Mouse (Mus musculus): ENCODE results near the gene Mpdu1. TPM values are rescaled to one million over a fixed set of nuclear protein-coding genes. Genes with fewer than 3 reads are reported as not detected.

Mpdu1 gene
- 34.6 and 45.3 TPM in 2 replicates for polyA plus RNA-seq (2012)

DNA sequence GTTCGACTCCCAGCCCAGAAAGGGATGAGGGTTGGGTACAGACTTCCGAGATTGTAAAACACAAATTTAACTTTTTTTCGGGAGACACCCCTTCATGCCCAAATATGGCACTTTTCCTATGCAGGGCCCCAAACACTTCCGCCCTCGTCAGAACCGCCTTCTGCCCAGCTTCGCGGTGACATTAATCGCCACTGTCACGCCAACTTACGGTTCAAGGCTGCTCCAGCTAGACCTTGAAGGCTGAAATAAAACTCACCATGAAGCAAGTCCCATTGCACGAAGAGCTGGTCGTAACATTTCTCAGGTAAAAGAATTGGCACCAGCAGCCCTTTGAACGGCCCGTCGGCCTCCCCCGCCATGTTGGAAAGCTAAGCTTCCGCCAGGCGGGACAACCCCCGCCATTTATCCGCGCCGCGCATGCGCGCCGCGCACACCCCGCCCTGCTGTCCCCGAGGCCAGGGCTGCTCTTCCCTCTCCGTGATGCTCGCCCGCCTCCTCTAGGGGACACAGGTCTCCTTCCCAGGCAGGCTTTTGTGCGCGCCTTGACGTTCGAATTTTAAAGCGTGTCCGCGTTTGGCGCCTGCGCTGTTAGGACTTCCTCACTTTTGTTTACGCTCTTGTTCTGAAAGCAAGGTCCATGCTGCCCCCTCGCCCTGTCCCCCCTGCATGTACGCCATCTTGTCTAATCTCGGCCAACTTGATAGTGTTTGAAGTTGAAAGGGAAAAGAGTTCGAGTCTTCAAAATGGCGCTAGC lies at the start of gene Mpdu1:
TSS of gene Mpdu1 (minus strand) at position 430 of the 754 bp plus-strand sequence.

GRCm38 (mm10) chr11:69695361-69696181 lies 33.1 kb upstream of the Mpdu1 start, which contains the start of the genes Tnfsf12 and Tnfsfm13:
TSS of gene Tnfsf12 (minus strand) at chr11:69695849.
TSS of gene Tnfsfm13 (minus strand) at chr11:69696098.

DNA sequence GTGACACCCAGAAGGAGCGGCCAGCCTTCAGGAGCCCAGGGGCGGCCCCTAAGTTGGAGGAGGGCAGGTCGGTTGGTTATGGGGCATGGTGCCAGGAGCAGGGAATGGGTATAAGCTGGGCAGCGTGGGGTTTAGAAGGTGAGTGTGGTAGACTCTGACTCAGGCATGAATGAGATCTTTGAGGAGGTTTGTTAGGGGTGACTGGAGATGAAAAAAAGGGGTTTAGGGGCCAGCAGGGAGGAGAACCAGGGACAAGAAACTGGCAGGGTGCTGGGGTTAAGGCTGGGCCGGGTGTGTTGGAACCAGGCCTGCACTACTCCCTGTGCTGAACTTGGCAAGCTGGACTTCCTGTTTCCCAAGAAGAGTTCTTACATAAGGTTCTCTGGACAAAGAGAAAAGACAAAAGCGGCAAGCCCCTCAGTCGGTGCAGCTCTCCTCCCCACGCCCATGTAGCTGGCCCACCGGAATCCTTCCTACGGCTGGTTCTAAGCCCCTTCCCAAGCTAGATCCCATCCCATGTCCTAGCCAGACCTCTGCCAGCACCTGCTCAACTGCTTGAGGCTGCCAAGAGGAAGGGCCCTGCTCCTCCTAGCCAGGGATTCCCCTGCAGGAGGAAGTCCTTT lies 23.2 kb upstream of the Mpdu1 start, which contains the start of gene Tnfsf13:
TSS of gene Tnfsf13 (minus strand) at position 259 of the 623 bp plus-strand sequence.

DNA sequence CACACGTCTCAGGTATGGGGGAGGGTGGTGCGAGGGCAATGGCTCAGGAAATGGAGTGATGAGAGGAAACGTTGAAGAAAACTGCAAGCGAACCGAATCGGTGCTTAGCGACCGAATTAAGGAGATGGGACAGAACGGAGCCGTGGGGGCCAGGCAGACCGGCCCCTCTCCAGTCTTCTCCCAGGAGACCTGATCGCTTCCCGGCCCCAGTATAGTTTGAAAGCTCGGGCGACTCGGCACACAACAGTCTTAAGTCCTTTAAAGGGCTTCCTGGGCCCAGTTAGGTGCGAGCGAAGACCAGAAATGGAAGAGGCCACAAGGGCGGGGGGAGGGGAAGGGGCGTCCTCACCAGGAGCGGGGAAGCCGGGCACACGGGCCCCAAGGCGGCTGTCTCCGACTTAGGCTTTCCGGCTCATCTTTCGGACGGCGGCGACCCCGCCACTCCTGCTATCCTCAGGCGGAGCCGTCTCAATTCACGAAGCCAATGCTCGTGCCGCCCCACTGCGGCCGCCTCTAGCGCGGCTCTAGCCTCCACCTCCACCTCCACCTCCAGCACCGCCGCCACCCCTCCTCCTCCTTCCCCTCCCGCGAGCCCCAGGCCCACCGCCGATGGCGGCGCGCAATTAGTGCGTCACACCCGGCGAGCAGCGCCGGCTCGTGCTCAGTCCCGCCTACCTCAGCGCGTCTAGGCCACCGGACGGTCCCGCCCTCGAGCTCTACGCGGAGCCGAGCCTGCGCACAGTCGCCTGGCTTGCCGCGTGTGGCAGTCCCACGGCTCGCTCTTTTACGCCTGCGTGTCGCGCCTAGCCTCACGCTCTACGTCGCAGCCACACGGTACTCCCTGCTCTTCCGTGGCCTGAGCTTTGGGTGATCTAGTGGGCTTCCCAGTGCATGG lies 19.1 kb upstream of the Mpdu1 start, which contains the start of gene Senp3:
TSS of gene Senp3 (minus strand) at position 771 of the 895 bp plus-strand sequence.

GRCm38 (mm10) chr11:69672211-69672706 lies 9.8 kb upstream of the Mpdu1 start, which contains the start of gene Eif4a1:
TSS of gene Eif4a1 (minus strand) at chr11:69672423.

GRCm38 (mm10) chr11:69665961-69666664 lies 3.7 kb upstream of the Mpdu1 start, which contains the start of gene Cd68:
TSS of gene Cd68 (minus strand) at chr11:69666153.

GRCm38 (mm10) chr11:69655264-69656064 lies 7.0 kb downstream of the Mpdu1 start, which contains the start of gene Sox15:
TSS of gene Sox15 (plus strand) at chr11:69655314.

GRCm38 (mm10) chr11:69632284-69633089 lies 30.0 kb downstream of the Mpdu1 start, which contains the start of gene Fxr2:
TSS of gene Fxr2 (plus strand) at chr11:69632990.

DNA sequence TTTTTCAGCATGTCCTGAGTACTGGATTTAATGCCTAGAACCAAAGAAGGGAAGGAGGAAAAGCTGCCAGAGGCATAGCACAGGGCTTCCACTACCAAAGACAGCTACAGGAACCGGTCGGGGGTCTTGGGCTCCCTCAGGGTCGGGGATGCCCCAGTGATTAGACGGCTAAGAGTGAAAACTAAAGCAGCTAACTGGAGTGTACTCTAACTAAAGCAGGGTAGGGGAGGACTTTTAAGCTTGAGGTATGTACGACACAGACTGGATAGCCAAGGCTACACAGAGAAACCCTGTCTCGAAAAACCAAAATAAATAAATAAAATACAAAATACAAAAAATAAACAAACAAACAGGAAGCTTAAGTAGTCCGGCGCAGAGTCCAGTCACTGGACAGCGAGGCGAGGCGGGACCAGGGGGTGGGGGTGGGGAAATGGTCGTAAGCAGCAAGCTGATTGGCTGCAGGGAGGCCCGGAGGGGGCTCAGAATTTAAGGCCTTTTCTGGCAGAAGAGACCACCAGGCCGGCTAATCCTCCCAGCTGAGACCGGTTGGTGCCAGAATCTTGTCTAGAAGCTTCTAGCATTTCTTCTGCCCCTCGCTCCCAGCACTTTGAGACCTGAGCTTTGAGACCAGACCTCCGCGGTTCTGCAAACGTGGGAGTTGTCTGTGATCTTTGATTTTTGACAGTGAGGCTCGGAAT lies 40.7 kb downstream of the Mpdu1 start, which contains the start of gene Sat2:
TSS of gene Sat2 (plus strand) at position 454 of the 698 bp plus-strand sequence.

DNA sequence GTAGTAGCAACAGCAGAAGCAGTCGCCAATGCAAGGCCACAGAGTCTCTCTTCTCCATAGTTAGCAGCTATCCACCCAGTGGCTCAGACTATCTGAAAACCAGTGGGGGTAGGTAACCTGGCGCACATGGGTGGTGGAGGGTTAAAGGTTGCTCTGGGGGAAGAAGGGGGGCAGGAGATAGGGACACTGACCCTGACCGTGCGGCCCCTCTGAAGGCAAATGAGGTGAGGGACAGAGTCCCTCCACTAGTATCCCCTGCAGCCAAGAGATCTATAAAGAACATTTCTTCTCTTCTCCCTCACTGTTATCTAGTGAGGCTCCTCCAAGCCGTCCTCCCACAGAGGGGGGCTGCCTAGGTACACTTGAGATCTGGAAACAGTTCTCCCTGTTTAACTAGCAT lies 44.6 kb downstream of the Mpdu1 start, which contains the start of gene Shbg:
TSS of gene Shbg (minus strand) at position 101 of the 400 bp plus-strand sequence.

Other genes with a start within 250 kb of the Mpdu1 start
- 242 and 341 TPM in 2 replicates for gene Kdm6b, start 249.0 kb downstream of the Mpdu1 start, polyA plus RNA-seq (2012)
- gene Dnah2, start 113.5 kb downstream of the Mpdu1 start, polyA plus RNA-seq (2012): 0.03 TPM in 1 of 2 replicates, not detected in the other
- 0.69 and 1.4 TPM in 2 replicates for gene Efnb3, start 102.4 kb downstream of the Mpdu1 start, polyA plus RNA-seq (2012)
- gene Wrap53, start 82.4 kb downstream of the Mpdu1 start, polyA plus RNA-seq (2012): 15.1 and 19.3 TPM in 2 replicates
- gene Trp53, start 82.3 kb downstream of the Mpdu1 start, polyA plus RNA-seq (2012): 107 and 113 TPM in 2 replicates
- 60.8 and 72.4 TPM in 2 replicates for gene Atp1b2, start 56.7 kb downstream of the Mpdu1 start, polyA plus RNA-seq (2012)
- not detected in 2 replicates for gene Shbg, start 44.7 kb downstream of the Mpdu1 start, polyA plus RNA-seq (2012)
- gene Sat2, start 40.6 kb downstream of the Mpdu1 start, polyA plus RNA-seq (2012): not detected in 2 replicates
- gene Fxr2, start 29.7 kb downstream of the Mpdu1 start, polyA plus RNA-seq (2012): 78.1 and 86.4 TPM in 2 replicates
- gene Sox15, start 7.3 kb downstream of the Mpdu1 start, polyA plus RNA-seq (2012): 0.48 and 1.3 TPM in 2 replicates
- 27.8 and 36.3 TPM in 2 replicates for gene Cd68, start 3.5 kb upstream of the Mpdu1 start, polyA plus RNA-seq (2012)
- 275 and 277 TPM in 2 replicates for gene Eif4a1, start 9.8 kb upstream of the Mpdu1 start, polyA plus RNA-seq (2012)
- gene Senp3, start 19.4 kb upstream of the Mpdu1 start, polyA plus RNA-seq (2012): 103 and 104 TPM in 2 replicates
- gene Tnfsf13, start 23.1 kb upstream of the Mpdu1 start, polyA plus RNA-seq (2012): 11.4 TPM in 2 replicates
- 7.9 and 10.0 TPM in 2 replicates for gene Tnfsf12, start 33.2 kb upstream of the Mpdu1 start, polyA plus RNA-seq (2012)
- gene Tnfsfm13, start 33.5 kb upstream of the Mpdu1 start, polyA plus RNA-seq (2012): 2.5 and 3.6 TPM in 2 replicates
- gene Polr2a, start 96.0 kb upstream of the Mpdu1 start, polyA plus RNA-seq (2012): 82.4 and 83.8 TPM in 2 replicates
- not detected in 2 replicates for gene Slc35g3, start 99.3 kb upstream of the Mpdu1 start, polyA plus RNA-seq (2012)
- gene Zbtb4, start 103.3 kb upstream of the Mpdu1 start, polyA plus RNA-seq (2012): 3.7 and 6.1 TPM in 2 replicates
- 1.1 and 1.2 TPM in 2 replicates for gene Chrnb1, start 133.3 kb upstream of the Mpdu1 start, polyA plus RNA-seq (2012)
- gene Fgf11, start 139.2 kb upstream of the Mpdu1 start, polyA plus RNA-seq (2012): 1.1 and 1.4 TPM in 2 replicates
- 0.03 TPM in 1 of 2 replicates, not detected in the other for gene Tmem102, start 143.0 kb upstream of the Mpdu1 start, polyA plus RNA-seq (2012)
- not detected in 2 replicates for gene Gm39566, start 152.7 kb upstream of the Mpdu1 start, polyA plus RNA-seq (2012)
- gene Spem2, start 155.8 kb upstream of the Mpdu1 start, polyA plus RNA-seq (2012): not detected in 2 replicates
- 0.11 TPM in 1 of 2 replicates, not detected in the other for gene Spem1, start 159.5 kb upstream of the Mpdu1 start, polyA plus RNA-seq (2012)
- 40.3 and 57.2 TPM in 2 replicates for gene Nlgn2, start 175.1 kb upstream of the Mpdu1 start, polyA plus RNA-seq (2012)
- 437 and 678 TPM in 2 replicates for gene Tmem256, start 175.9 kb upstream of the Mpdu1 start, polyA plus RNA-seq (2012)
- gene Plscr3, start 183.7 kb upstream of the Mpdu1 start, polyA plus RNA-seq (2012): 149 and 165 TPM in 2 replicates
- gene Tnk1, start 196.1 kb upstream of the Mpdu1 start, polyA plus RNA-seq (2012): 0.27 and 0.99 TPM in 2 replicates
- not detected in 2 replicates for gene Tmem95, start 215.4 kb upstream of the Mpdu1 start, polyA plus RNA-seq (2012)
- gene Kctd11, start 218.8 kb upstream of the Mpdu1 start, polyA plus RNA-seq (2012): 1.2 and 1.7 TPM in 2 replicates
- gene Acap1, start 232.9 kb upstream of the Mpdu1 start, polyA plus RNA-seq (2012): 138 and 178 TPM in 2 replicates
- 1.7 and 2.8 TPM in 2 replicates for gene 2810408A11Rik, start 238.3 kb upstream of the Mpdu1 start, polyA plus RNA-seq (2012)
- gene Neurl4, start 238.4 kb upstream of the Mpdu1 start, polyA plus RNA-seq (2012): 79.1 and 86.6 TPM in 2 replicates

All from megakaryocyte-erythroid progenitor cell, adult 5 weeks (primary cell).